Mouse (Mus musculus) heart, embryonic 12.5 days (tissue): Measurements from ENCODE around the gene Dpep2nb. TPM values are rescaled to one million over a fixed set of nuclear protein-coding genes. Genes with fewer than 3 reads are reported as not detected.
"Not testable (repeated sequence)": the region's sequence is repeated elsewhere in the genome, so short reads cannot be mapped to it uniquely, and the experiment has no call there.

Experiments used
- ATAC-seq: fragments of 200-750 bp; cut with Nextera tagmentation; 2 replicates; pipeline ENCODE4 v1.8.0; 2017; ENCODE audit warnings: moderate TSS enrichment, moderate library complexity; ENCODE audit not compliant: insufficient number of reproducible peaks, low FRiP score
- H3K27ac ChIP-seq: fragments of 300-500 bp; sonication (generic); 2 replicates; pipeline ENCODE4 v1.5.1; 2016; ENCODE audit warnings: mild to moderate bottlenecking, moderate library complexity; ENCODE audit not compliant: poor library complexity, severe bottlenecking
- H3K27me3 ChIP-seq: fragments of 300-500 bp; sonication (generic); replicated peaks from 2 replicates; pipeline ENCODE4 v1.6.1; 2016; ENCODE audit warnings: mild to moderate bottlenecking, moderate library complexity
- H3K36me3 ChIP-seq: fragments of 300-500 bp; sonication (generic); 2 replicates; pipeline ENCODE4 v1.6.1; 2016; ENCODE audit warnings: mild to moderate bottlenecking, moderate library complexity
- H3K4me1 ChIP-seq: fragments of 300-500 bp; sonication (generic); replicated peaks from 2 replicates; pipeline ENCODE4 v1.6.1; 2016; ENCODE audit warnings: mild to moderate bottlenecking
- H3K4me2 ChIP-seq: fragments of 300-500 bp; sonication (generic); 2 replicates; pipeline ENCODE4 v1.6.1; 2016; ENCODE audit warnings: mild to moderate bottlenecking, moderate library complexity
- H3K4me3 ChIP-seq: fragments of 300-500 bp; sonication (generic); 2 replicates; pipeline ENCODE4 v1.5.1; 2016; ENCODE audit warnings: mild to moderate bottlenecking
- H3K9ac ChIP-seq: fragments of 300-500 bp; sonication (generic); 2 replicates; pipeline ENCODE4 v1.6.1; 2016; ENCODE audit warnings: mild to moderate bottlenecking, moderate library complexity
- H3K9me3 ChIP-seq: fragments of 300-500 bp; sonication (generic); replicated peaks from 2 replicates; pipeline ENCODE4 v1.6.1; 2016; ENCODE audit warnings: mild to moderate bottlenecking, moderate library complexity
- WGBS: fragments of 180-500 bp; shearing (Covaris S2); methylation state at CpG from one replicate; pipeline ENCODE4 v1.1.7; 2016; 5-methylcytosine and 5-hydroxymethylcytosine counted together
- polyA plus RNA-seq: library from polyadenylated mRNA; unstranded; fragments of >200 nt; fragmentation: Nextera tagmentation; extraction: Ambion mirVana; gene quantifications from 2 replicates; pipeline ENCODE4 v1.2.1, GENCODE M21; 2016

Gene Dpep2nb
- polyA plus RNA-seq, 1 experiment from 2014 or later: not detected

DNA sequence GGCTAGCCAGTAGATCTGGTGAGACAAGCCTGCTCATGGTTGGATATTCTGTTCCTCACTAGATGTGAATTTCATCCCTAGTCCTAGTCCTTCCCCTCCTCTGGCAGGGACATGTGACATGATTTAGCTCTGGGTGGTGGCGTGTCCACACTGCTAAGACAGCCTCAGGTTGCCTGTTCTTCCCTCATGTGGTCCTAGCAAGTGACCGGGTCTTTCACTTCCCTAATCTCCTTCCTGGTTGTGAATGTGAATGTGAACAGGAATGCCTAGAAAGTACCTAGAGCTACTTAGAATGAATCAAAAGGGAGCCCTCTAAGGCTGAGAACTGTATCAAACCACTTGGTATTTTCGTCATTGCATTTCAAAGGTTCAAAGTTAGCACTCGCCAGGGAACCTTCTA lies 33.8 kb upstream of the Dpep2nb start:
- Histone ChIP-seq H3K9me3 (no peaks in the 10 kb centered on the region), H3K9ac (no peak overlapping the region), H3K4me2 (no peak overlapping the region), H3K27ac (no peak overlapping the region), H3K4me3 (no peak overlapping the region), H3K4me1 (0 out of 2 replicates have a peak, but pooled peaks cover 6% of the 10 kb centered on the region), H3K36me3 (peaks cover 26% of the 10 kb centered on the region), H3K27me3 (no peaks in the 10 kb centered on the region)
- ATAC-seq: no peak
- WGBS: 80% methylated on average over 4 of the region's 4 CpGs

DNA sequence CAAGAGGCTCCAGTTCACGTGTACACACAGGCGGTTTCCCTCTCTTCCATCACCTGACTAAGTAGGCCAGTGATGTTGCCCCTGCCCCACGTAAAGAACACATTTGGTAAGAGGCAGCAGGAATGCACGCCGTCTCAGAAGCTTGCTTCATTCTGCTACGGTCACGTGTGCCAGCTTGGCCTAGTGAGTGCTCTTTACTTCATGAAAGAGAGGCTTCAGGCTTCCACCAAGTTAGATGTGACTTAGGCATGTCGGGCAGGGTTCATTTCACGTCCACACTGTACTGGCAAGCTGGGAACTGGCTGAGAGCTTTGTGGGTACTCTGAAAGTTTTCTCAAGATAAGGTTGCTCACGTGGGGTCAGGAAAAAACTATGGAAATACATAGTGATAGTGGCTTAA lies 32.9 kb upstream of the Dpep2nb start:
- no peak for ATAC-seq
- no peak overlapping the region for H3K9ac ChIP-seq
- WGBS: 83% methylated on average over 10 of the region's 10 CpGs

DNA sequence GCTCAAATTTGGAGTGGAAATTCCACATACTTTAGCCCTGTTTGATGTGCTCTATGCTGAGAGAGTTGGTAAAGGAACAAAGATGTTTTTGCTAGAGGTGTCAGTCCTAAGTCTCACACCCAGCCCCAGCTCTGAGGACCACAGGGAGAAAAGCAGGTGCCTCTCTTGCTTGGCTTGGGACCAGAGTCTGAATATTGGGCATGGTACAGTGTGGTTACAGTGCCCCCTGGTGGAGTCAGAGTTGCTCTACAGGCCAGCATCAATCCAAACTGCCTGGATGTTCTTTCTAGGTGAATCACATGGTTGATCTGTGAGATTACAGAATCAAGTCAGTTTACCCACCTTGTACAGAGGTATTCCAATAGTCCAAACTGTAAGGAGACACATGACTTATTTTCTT lies 16.7 kb upstream of the Dpep2nb start:
- H3K36me3 ChIP-seq: peaks cover 22% of the 10 kb centered on the region
- no peak overlapping the region for H3K4me3 ChIP-seq

More for the DNA sequence above, 32.9 kb upstream of the Dpep2nb start:
- peaks cover 26% of the 10 kb centered on the region for H3K36me3 ChIP-seq
- H3K4me1 ChIP-seq: 0 out of 2 replicates have a peak, but pooled peaks cover 2% of the 10 kb centered on the region
- H3K27ac ChIP-seq: no peak overlapping the region
- no peaks in the 10 kb centered on the region for H3K27me3 ChIP-seq
- H3K4me2 ChIP-seq: no peak overlapping the region
- H3K4me3 ChIP-seq: no peak overlapping the region
- H3K9me3 ChIP-seq: no peaks in the 10 kb centered on the region

DNA sequence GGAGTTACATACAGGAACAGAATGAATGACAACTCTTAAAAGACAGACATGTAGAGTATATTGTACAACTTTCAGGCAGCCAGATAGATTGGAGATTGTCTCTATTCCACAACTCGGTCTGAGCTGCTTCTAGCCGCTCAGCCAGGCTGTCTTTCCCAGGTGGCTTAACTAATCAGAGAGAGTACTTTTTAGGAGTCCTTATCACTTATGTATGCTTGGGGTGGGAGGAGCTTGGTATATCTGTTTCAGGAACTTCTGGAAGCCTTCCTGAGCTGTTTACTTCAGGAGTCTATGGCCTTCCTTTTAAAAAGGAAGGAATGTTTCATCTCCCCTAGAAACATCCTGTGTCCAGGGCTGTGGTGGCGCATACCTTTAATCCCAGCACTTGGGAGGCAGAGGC lies 12.3 kb upstream of the Dpep2nb start:
- no peaks in the 10 kb centered on the region for H3K9me3 ChIP-seq
- 57% methylated on average over 3 of the region's 3 CpGs for WGBS
- H3K4me1 ChIP-seq: no peaks in the 10 kb centered on the region
- H3K4me2 ChIP-seq: no peak overlapping the region
- H3K27me3 ChIP-seq: no peaks in the 10 kb centered on the region
- H3K27ac ChIP-seq: no peak overlapping the region
- H3K4me3 ChIP-seq: no peak overlapping the region
- H3K9ac ChIP-seq: no peak overlapping the region
- ATAC-seq: no peak
- H3K36me3 ChIP-seq: peaks cover 25% of the 10 kb centered on the region

More for the DNA sequence above, 16.7 kb upstream of the Dpep2nb start:
- Histone ChIP-seq H3K4me1 (no peaks in the 10 kb centered on the region), H3K9me3 (no peaks in the 10 kb centered on the region), H3K27ac (no peak overlapping the region), H3K9ac (no peak overlapping the region), H3K4me2 (no peak overlapping the region), H3K27me3 (no peaks in the 10 kb centered on the region)
- ATAC-seq: no peak

DNA sequence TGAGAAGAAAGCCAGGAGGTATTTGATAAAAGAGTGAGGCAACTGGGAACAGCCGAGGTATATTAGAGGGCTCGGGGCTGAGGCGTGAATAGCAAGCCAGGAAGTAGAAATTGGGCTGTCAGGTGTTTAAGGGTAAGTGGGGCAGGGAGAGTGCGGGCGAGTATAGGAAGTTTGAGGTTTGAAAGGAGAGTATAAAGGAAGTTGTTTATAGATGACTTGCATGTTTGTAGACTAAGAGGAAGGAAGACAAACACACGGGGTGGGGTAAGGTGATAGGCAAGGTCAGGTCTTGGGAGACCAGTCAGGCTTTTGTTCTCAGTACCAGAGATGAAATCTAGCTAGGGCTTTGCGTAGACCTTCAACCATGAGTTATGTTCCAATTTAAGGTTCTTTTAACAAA lies 11.4 kb upstream of the Dpep2nb start:
- Histone ChIP-seq H3K4me3 (no peak overlapping the region), H3K27me3 (no peaks in the 10 kb centered on the region), H3K9ac (no peak overlapping the region), H3K9me3 (no peaks in the 10 kb centered on the region), H3K4me2 (no peak overlapping the region), H3K27ac (no peak overlapping the region), H3K4me1 (no peaks in the 10 kb centered on the region), H3K36me3 (peaks cover 25% of the 10 kb centered on the region)
- ATAC-seq: no peak
- WGBS: 87% methylated on average over 7 of the region's 7 CpGs

DNA sequence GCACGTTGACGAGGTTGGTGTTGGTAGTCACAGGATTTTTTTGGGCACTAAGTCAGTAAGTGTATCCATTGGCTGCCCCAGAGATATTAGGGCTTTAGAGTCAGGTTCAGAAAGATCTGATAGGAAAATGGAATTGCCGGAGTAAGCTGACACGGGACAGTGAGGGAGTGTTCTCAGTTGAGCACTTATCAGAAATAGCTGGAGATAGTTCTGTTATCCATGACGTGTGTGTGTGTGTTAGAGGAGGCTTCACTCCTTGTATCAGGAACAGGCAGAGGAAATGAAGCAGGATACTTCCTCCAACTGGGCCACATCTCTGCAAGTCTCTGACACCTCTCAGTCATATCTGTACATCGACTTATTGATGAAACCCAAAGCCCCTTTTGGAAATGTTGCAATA lies 10.5 kb upstream of the Dpep2nb start:
- no peak for ATAC-seq

DNA sequence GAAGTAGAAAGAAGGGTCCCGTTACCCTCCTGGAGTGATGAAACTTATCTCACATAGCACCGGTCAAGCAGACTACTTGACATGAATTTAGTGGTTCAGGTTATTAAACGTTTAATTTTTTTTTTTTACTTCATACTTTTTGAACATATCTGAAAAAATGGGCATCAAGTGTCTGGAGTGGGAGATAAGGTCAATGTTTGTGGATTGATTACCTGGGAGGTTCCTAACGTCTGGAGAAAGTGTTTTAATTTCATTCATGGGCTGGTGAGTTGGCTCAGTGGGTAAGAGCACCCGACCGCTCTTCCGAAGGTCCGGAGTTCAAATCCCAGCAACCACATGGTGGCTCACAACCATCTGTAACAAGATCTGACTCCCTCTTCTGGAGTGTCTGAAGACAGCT lies 6.4 kb upstream of the Dpep2nb start:
- 75% methylated on average over 8 of the region's 8 CpGs for WGBS
- H3K9ac ChIP-seq: peak overlapping the region; percentile 90; the same call in 1 of the 2 replicates
- peaks cover 16% of the 10 kb centered on the region for H3K4me1 ChIP-seq
- H3K9me3 ChIP-seq, H3K27me3 ChIP-seq, ATAC-seq, H3K27ac ChIP-seq: not testable (repeated sequence)
- peaks cover 13% of the 10 kb centered on the region; the same call in 1 of the 2 replicates for H3K36me3 ChIP-seq
- peak overlapping the region; percentile 87 for H3K4me3 ChIP-seq
- H3K4me2 ChIP-seq: peak overlapping the region; percentile 96

More for the DNA sequence above, 10.5 kb upstream of the Dpep2nb start:
- peaks cover 3% of the 10 kb centered on the region; the same call in 1 of the 2 replicates for H3K4me1 ChIP-seq
- H3K9me3 ChIP-seq: no peaks in the 10 kb centered on the region
- no peak overlapping the region for H3K9ac ChIP-seq
- no peak overlapping the region for H3K27ac ChIP-seq
- no peak overlapping the region for H3K4me3 ChIP-seq
- 69% methylated on average over 6 of the region's 6 CpGs for WGBS
- H3K27me3 ChIP-seq: no peaks in the 10 kb centered on the region
- peaks cover 24% of the 10 kb centered on the region for H3K36me3 ChIP-seq
- no peak overlapping the region for H3K4me2 ChIP-seq

DNA sequence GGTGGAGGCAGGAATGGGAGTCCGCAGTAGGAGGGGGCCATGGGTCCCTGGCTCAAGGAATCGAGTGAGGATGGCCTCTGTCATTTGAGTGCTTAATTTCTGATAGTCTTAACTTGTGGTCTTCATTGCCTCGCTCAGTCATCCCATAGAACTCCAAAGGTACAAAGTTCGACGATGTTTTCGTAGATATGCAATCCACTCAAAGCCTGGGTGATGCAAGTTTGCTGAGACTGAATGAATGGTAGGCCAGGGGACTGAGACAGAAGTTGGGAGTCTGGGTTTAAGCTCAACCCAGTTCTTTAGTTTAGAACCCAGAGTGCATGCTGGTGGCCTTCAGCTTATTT lies 5.8 kb upstream of the Dpep2nb start, which contains the start of gene Ddx28:
Gene Ddx28, minus strand, starts transcription at position 240 of the 344 bp plus-strand sequence.
- Histone ChIP-seq H3K4me2 (peak within 1 kb of the TSS; percentile 96), H3K27me3 (no peaks in the 10 kb centered on the region), H3K36me3 (peaks cover 8% of the 10 kb centered on the region; the same call in 1 of the 2 replicates), H3K9ac (peak within 1 kb of the TSS; percentile 90), H3K4me3 (peak within 1 kb of the TSS; percentile 87), H3K4me1 (peaks cover 16% of the 10 kb centered on the region), H3K27ac (peak within 1 kb of the TSS; percentile 40; the same call in 1 of the 2 replicates), H3K9me3 (no peaks in the 10 kb centered on the region)
- ATAC-seq: no peak
- 2% methylated on average over 6 of the region's 6 CpGs for WGBS

DNA sequence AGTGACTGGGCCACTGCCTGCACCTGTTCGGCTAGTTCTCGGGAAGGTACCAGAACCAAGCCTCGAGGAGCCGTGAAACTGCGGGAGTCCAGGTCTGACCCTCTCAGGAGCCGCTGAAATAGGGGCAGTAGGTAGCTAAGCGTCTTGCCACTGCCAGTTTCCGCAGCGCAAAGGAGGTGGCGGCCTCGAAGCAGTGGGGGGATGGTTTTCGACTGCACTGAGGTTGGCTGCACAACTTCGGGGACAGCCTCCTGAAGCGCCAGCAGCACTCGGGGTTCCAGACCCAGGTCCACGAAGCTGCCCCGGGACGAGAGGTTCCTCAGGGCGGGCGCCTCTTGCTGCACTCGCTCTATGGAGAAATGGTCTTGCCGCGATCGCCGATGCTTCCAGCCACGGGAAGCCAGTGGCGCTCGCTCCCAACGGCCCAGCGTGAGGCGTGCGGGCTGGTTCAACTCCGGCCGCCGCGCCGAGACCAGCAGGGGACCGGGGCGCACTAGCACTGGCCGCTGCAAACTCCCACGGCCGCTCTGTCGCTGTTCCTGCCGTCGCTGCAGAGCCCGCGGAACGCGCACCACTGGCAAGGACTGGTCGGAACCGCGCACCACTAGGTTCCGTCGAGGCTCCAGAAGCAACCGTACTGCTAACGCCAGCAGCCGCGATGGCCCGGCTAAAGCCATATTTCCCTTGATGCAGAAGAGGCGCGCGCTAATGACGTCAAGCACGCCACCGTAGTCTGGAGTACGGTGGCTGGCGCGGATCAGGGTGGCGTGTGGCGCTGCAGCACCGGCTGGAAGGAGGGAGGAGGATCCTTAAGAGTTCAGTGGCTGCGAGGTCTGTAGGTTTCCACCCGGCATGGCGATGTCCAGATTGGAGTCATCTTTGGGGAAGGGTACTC lies 5.2 kb upstream of the Dpep2nb start:
- ATAC-seq: peak; percentile 92
- 1% methylated on average over 74 of the region's 74 CpGs for WGBS
- H3K9me3 ChIP-seq: no peaks in the 10 kb centered on the region

DNA sequence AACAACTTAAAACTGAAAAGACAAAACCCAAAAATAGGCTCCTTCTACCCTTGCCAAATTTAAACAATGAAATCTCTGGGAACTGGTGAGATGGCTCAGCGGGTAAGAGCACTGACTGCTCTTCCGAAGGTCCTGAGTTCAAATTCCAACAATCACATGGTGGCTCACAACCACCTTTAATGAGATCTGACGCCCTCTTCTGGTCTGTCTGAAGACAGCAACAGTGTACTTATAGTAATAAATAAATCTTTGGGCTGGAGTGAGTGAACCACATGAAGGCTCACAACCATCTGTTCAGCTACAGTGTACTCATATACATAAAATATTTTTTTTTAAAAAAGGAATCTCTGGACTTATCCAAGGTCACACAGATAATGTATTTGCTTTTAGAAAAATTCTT lies 2.1 kb upstream of the Dpep2nb start:
- H3K4me2 ChIP-seq, H3K36me3 ChIP-seq, H3K4me3 ChIP-seq, H3K9ac ChIP-seq, H3K27ac ChIP-seq, H3K27me3 ChIP-seq, ATAC-seq, H3K9me3 ChIP-seq: not testable (repeated sequence)
- 62% methylated on average over 3 of the region's 3 CpGs for WGBS
- H3K4me1 ChIP-seq: peaks cover 16% of the 10 kb centered on the region

More for the DNA sequence above, 5.2 kb upstream of the Dpep2nb start:
- Histone ChIP-seq H3K27ac (peak overlapping the region; percentile 40; the same call in 1 of the 2 replicates), H3K36me3 (peaks cover 4% of the 10 kb centered on the region; the same call in 1 of the 2 replicates), H3K9ac (peak overlapping the region; percentile 90), H3K27me3 (no peaks in the 10 kb centered on the region), H3K4me2 (peak overlapping the region; percentile 96), H3K4me3 (peak overlapping the region; percentile 87), H3K4me1 (peaks cover 16% of the 10 kb centered on the region)

DNA sequence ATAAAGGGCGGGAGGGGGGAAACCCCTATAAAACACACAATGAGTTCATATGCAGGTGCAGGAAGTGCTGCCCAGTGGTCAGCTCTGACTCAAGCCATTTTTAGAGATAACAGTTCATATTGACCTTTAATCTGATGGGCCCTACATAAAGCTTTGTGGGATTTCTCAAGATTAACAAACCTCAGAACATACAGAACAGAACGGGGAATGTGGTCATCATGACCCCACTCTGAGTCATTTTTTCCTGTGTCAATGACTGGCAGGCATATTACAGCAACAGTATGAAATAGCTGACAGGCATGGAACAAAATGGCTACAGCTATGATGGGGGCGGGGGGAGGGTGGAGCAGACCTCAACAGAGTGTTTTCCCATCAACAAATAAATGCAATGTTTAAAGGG lies 1.4 kb upstream of the Dpep2nb start:
- no peak for ATAC-seq

More for the DNA sequence above, 1.4 kb upstream of the Dpep2nb start:
- Histone ChIP-seq H3K4me1 (peaks cover 16% of the 10 kb centered on the region), H3K4me2 (no peak overlapping the region), H3K4me3 (no peak overlapping the region), H3K9ac (no peak overlapping the region), H3K27me3 (no peaks in the 10 kb centered on the region), H3K36me3 (no peaks in the 10 kb centered on the region), H3K27ac (no peak overlapping the region), H3K9me3 (no peaks in the 10 kb centered on the region)
- WGBS: 69% methylated on average over 3 of the region's 3 CpGs
